Mouse (Mus musculus) liver, embryonic 13.5 days (tissue): ENCODE results near the gene Lhpp. TPM values are rescaled to one million over a fixed set of nuclear protein-coding genes. Genes with fewer than 3 reads are reported as not detected.
A peak's percentile ranks its signal among the peaks of the same experiment; 100 is the strongest.

ENCODE experiments used
- ATAC-seq: fragments of 200-750 bp; cut with Nextera tagmentation; 2 replicates; pipeline ENCODE4 v1.8.0; 2017; ENCODE audit warnings: low read depth, mild to moderate bottlenecking, moderate number of reproducible peaks, moderate library complexity
- DNase-seq: peaks from one replicate; pipeline ENCODE4 v3.0.0; 2022
- H3K27ac ChIP-seq: fragments of 300-500 bp; sonication (generic); 2 replicates; pipeline ENCODE4 v1.5.1; 2015; ENCODE audit warnings: moderate library complexity, mild to moderate bottlenecking, inconsistent platforms
- H3K27me3 ChIP-seq: fragments of 300-500 bp; sonication (generic); 2 replicates; pipeline ENCODE4 v1.6.1; 2015; ENCODE audit warnings: mild to moderate bottlenecking, inconsistent platforms
- H3K36me3 ChIP-seq: fragments of 300-500 bp; sonication (generic); 2 replicates; pipeline ENCODE4 v1.6.1; 2015; ENCODE audit warnings: mild to moderate bottlenecking, inconsistent platforms
- H3K4me1 ChIP-seq: fragments of 300-500 bp; sonication (generic); replicated peaks from 2 replicates; pipeline ENCODE4 v1.6.1; 2015; ENCODE audit warnings: inconsistent platforms
- H3K4me2 ChIP-seq: fragments of 300-500 bp; sonication (generic); 2 replicates; pipeline ENCODE4 v1.6.1; 2015; ENCODE audit warnings: inconsistent platforms, mild to moderate bottlenecking, moderate library complexity
- H3K4me3 ChIP-seq: fragments of 300-500 bp; sonication (generic); replicated peaks from 2 replicates; pipeline ENCODE4 v1.5.1; 2015; ENCODE audit warnings: mild to moderate bottlenecking, inconsistent platforms
- H3K9ac ChIP-seq: fragments of 300-500 bp; sonication (generic); 2 replicates; pipeline ENCODE4 v1.6.1; 2015; ENCODE audit warnings: mild to moderate bottlenecking, inconsistent platforms
- H3K9me3 ChIP-seq: fragments of 300-500 bp; sonication (generic); replicated peaks from 2 replicates; pipeline ENCODE4 v1.6.1; 2016; ENCODE audit warnings: inconsistent platforms
- WGBS: fragments of 180-500 bp; shearing (Covaris S2); methylation state at CpG from one replicate; pipeline ENCODE4 v1.1.7; 2015; ENCODE audit not compliant: insufficient replicate concordance; 5-methylcytosine and 5-hydroxymethylcytosine counted together
- polyA plus RNA-seq: library from polyadenylated mRNA; unstranded; fragments of >200 nt; fragmentation: Nextera tagmentation; extraction: Ambion mirVana; gene quantifications from 2 replicates; pipeline ENCODE4 v1.2.1, GENCODE M21; 2015

Gene Lhpp
- polyA plus RNA-seq: 8.0 and 8.3 TPM in 2 replicates

- H3K4me2 ChIP-seq: peak within 1 kb of the TSS; percentile 84
- WGBS: 6% methylated on average over 44 of the region's 44 CpGs
- DNase-seq (peak; percentile 79), ATAC-seq (peak; percentile 89)
- peaks cover 24% of the 10 kb centered on the region for H3K27me3 ChIP-seq
- H3K27ac ChIP-seq: no peak within 1 kb of the TSS
- peaks cover 33% of the 10 kb centered on the region for H3K4me1 ChIP-seq
- H3K36me3 ChIP-seq: no peaks in the 10 kb centered on the region
- H3K9ac ChIP-seq: peak within 1 kb of the TSS; percentile 66
- peak within 1 kb of the TSS; percentile 71 for H3K4me3 ChIP-seq
- no peaks in the 10 kb centered on the region for H3K9me3 ChIP-seq
These were observed at the start of gene Lhpp for GRCm38 (mm10) chr7:132610468-132611318. Lhpp (plus strand) TSS chr7:132610638.

GRCm38 (mm10) chr7:132565831-132566230 is 44.6 kb upstream of the Lhpp start:
- DNase-seq: no peak
- peaks cover 83% of the 10 kb centered on the region for H3K36me3 ChIP-seq
- H3K4me3 ChIP-seq: no peak overlapping the region
- ATAC-seq: no peak
- WGBS: 64% methylated on average over 1 of the region's 1 CpGs
- 0 out of 2 replicates have a peak, but pooled peaks cover 3% of the 10 kb centered on the region for H3K27me3 ChIP-seq
- H3K27ac ChIP-seq: no peak overlapping the region
- no peak overlapping the region for H3K9ac ChIP-seq
- H3K9me3 ChIP-seq: no peaks in the 10 kb centered on the region
- peaks cover 21% of the 10 kb centered on the region for H3K4me1 ChIP-seq
- H3K4me2 ChIP-seq: no peak overlapping the region

- Histone ChIP-seq H3K27me3 (0 out of 2 replicates have a peak, but pooled peaks cover 3% of the 10 kb centered on the region), H3K36me3 (peaks cover 53% of the 10 kb centered on the region), H3K4me2 (no peak overlapping the region), H3K4me3 (no peak overlapping the region), H3K9me3 (no peaks in the 10 kb centered on the region), H3K9ac (no peak overlapping the region), H3K4me1 (peaks cover 48% of the 10 kb centered on the region), H3K27ac (no peak overlapping the region)
- ATAC-seq: no peak
- WGBS: 78% methylated on average over 6 of the region's 6 CpGs
- DNase-seq: no peak
These were observed 41.6 kb upstream of the Lhpp start for GRCm38 (mm10) chr7:132568817-132569216.

- Histone ChIP-seq H3K9ac (peak overlapping the region; percentile 49), H3K4me1 (peaks cover 59% of the 10 kb centered on the region), H3K4me3 (no peak overlapping the region), H3K27me3 (0 out of 2 replicates have a peak, but pooled peaks cover 3% of the 10 kb centered on the region), H3K36me3 (peaks cover 40% of the 10 kb centered on the region), H3K4me2 (peak overlapping the region; percentile 28), H3K9me3 (no peaks in the 10 kb centered on the region), H3K27ac (peak overlapping the region; percentile 72)
- ATAC-seq: peak; percentile 97
- WGBS: 31% methylated on average over 5 of the region's 5 CpGs
- DNase-seq: peak; percentile 50
These were observed 40.4 kb upstream of the Lhpp start for GRCm38 (mm10) chr7:132570071-132570470.

GRCm38 (mm10) chr7:132571481-132571880 is 39.0 kb upstream of the Lhpp start:
- Histone ChIP-seq H3K27me3 (0 out of 2 replicates have a peak, but pooled peaks cover 3% of the 10 kb centered on the region), H3K27ac (no peak overlapping the region), H3K4me1 (peaks cover 67% of the 10 kb centered on the region), H3K4me3 (no peak overlapping the region), H3K9me3 (no peaks in the 10 kb centered on the region), H3K36me3 (peaks cover 33% of the 10 kb centered on the region), H3K4me2 (no peak overlapping the region; the same call in 1 of the 2 replicates), H3K9ac (no peak overlapping the region)
- DNase-seq: no peak
- 81% methylated on average over 8 of the region's 8 CpGs for WGBS
- ATAC-seq: no peak

GRCm38 (mm10) chr7:132572738-132573137 is 37.7 kb upstream of the Lhpp start:
- DNase-seq: no peak
- peak overlapping the region; percentile 2; the same call in 1 of the 2 replicates for H3K4me3 ChIP-seq
- peak overlapping the region; percentile 42 for H3K9ac ChIP-seq

GRCm38 (mm10) chr7:132573205-132573604 is 37.2 kb upstream of the Lhpp start:
- H3K27ac ChIP-seq: peak overlapping the region; percentile 67
- H3K27me3 ChIP-seq: peaks cover 12% of the 10 kb centered on the region
- H3K4me1 ChIP-seq: peaks cover 75% of the 10 kb centered on the region
- H3K4me3 ChIP-seq: peak overlapping the region; percentile 2; the same call in 1 of the 2 replicates
- peak overlapping the region; percentile 42 for H3K9ac ChIP-seq
- peaks cover 19% of the 10 kb centered on the region for H3K36me3 ChIP-seq
- no peaks in the 10 kb centered on the region for H3K9me3 ChIP-seq
- WGBS: 67% methylated on average over 6 of the region's 6 CpGs
- no peak for DNase-seq
- no peak for ATAC-seq
- peak overlapping the region; percentile 79 for H3K4me2 ChIP-seq

More at GRCm38 (mm10) chr7:132572738-132573137, 37.7 kb upstream of the Lhpp start:
- no peak for ATAC-seq
- Histone ChIP-seq H3K4me2 (peak overlapping the region; percentile 79), H3K36me3 (peaks cover 23% of the 10 kb centered on the region), H3K27ac (peak overlapping the region; percentile 67), H3K4me1 (peaks cover 75% of the 10 kb centered on the region), H3K9me3 (no peaks in the 10 kb centered on the region), H3K27me3 (peaks cover 7% of the 10 kb centered on the region)
- 24% methylated on average over 3 of the region's 3 CpGs for WGBS

- Histone ChIP-seq H3K27ac (no peak overlapping the region), H3K4me2 (peak overlapping the region; percentile 79), H3K4me3 (0 out of 2 replicates have a peak overlapping the region, but pooled peaks have one; percentile 21), H3K27me3 (peaks cover 25% of the 10 kb centered on the region), H3K9me3 (no peaks in the 10 kb centered on the region), H3K36me3 (peaks cover 4% of the 10 kb centered on the region; the same call in 1 of the 2 replicates), H3K4me1 (peaks cover 65% of the 10 kb centered on the region), H3K9ac (no peak overlapping the region)
- WGBS: 71% methylated on average over 5 of the region's 5 CpGs
- ATAC-seq (no peak), DNase-seq (no peak)
These were observed 35.8 kb upstream of the Lhpp start for GRCm38 (mm10) chr7:132574646-132575045.

GRCm38 (mm10) chr7:132575623-132576022 is 34.8 kb upstream of the Lhpp start:
- Histone ChIP-seq H3K9ac (peak overlapping the region; percentile 79), H3K27me3 (peaks cover 30% of the 10 kb centered on the region), H3K4me2 (peak overlapping the region; percentile 79), H3K4me3 (peak overlapping the region; percentile 71), H3K27ac (peak overlapping the region; percentile 90), H3K36me3 (no peaks in the 10 kb centered on the region), H3K9me3 (no peaks in the 10 kb centered on the region), H3K4me1 (peaks cover 56% of the 10 kb centered on the region)
- peak; percentile 79 for DNase-seq
- WGBS: 0% methylated on average over 13 of the region's 13 CpGs
- peak; percentile 81 for ATAC-seq

GRCm38 (mm10) chr7:132576116-132576650 is 34.3 kb upstream of the Lhpp start, which contains the start of gene Oat:
Oat (minus strand) TSS chr7:132576398.
- H3K4me2 ChIP-seq: peak within 1 kb of the TSS; percentile 79
- peak within 1 kb of the TSS; percentile 90 for H3K27ac ChIP-seq
- ATAC-seq (peak; percentile 94), DNase-seq (peak; percentile 93)
- H3K27me3 ChIP-seq: peaks cover 34% of the 10 kb centered on the region
- peak within 1 kb of the TSS; percentile 71 for H3K4me3 ChIP-seq
- H3K9me3 ChIP-seq: no peaks in the 10 kb centered on the region
- under 1% methylated on average over 49 of the region's 49 CpGs for WGBS
- peak within 1 kb of the TSS; percentile 79 for H3K9ac ChIP-seq
- no peaks in the 10 kb centered on the region for H3K36me3 ChIP-seq
- peaks cover 50% of the 10 kb centered on the region for H3K4me1 ChIP-seq

GRCm38 (mm10) chr7:132576891-132577290 is 33.5 kb upstream of the Lhpp start:
- Histone ChIP-seq H3K9ac (peak overlapping the region; percentile 65), H3K9me3 (no peaks in the 10 kb centered on the region), H3K4me1 (peaks cover 43% of the 10 kb centered on the region), H3K4me2 (peak overlapping the region; percentile 79), H3K27ac (peak overlapping the region; percentile 20; the same call in 1 of the 2 replicates), H3K36me3 (no peaks in the 10 kb centered on the region), H3K27me3 (peaks cover 34% of the 10 kb centered on the region), H3K4me3 (peak overlapping the region; percentile 71)
- no peak for ATAC-seq
- DNase-seq: no peak
- 39% methylated on average over 4 of the region's 4 CpGs for WGBS
